Mouse (Mus musculus): Measurements from ENCODE around the gene Klf15. TPM values are rescaled to one million over a fixed set of nuclear protein-coding genes. Genes with fewer than 3 reads are reported as not detected.

Gene Klf15
- polyA plus RNA-seq (2014; fragmentation: Nextera tagmentation; extraction: Ambion mirVana) = 16.1 and 16.6 TPM in 2 replicates

- Histone ChIP-seq H3K4me1 (ENCODE audit: control insufficient read depth, insufficient read depth, low read length) (peaks cover 9% of the 10 kb centered on the region; the same call in 1 of the 2 replicates), H3K9ac (replicated peaks; ENCODE audit: low read depth, low read length) (peak within 1 kb of the TSS; percentile 70), H3K9me3 (ENCODE audit: control insufficient read depth, low read length) (no peaks in the 10 kb centered on the region), H3K27ac (ENCODE audit: low read depth, low read length) (peak within 1 kb of the TSS; percentile 69), H3K4me2 (ENCODE audit: low read depth, low read length) (peak within 1 kb of the TSS; percentile 100), H3K27me3 (ENCODE audit: control insufficient read depth, insufficient read depth, low read length) (peaks cover 12% of the 10 kb centered on the region), H3K4me3 (ENCODE audit: low read depth, low read length) (peak within 1 kb of the TSS; percentile 68), H3K36me3 (ENCODE audit: control insufficient read depth, insufficient read depth, low read length) (no peaks in the 10 kb centered on the region)
- ATAC-seq (ENCODE audit: low read depth) = peak; percentile 78
- WGBS = under 1% methylated on average over 44 of the region's 70 CpGs
These were observed at the start of gene Klf15 for GRCm38 (mm10) chr6:90462181-90462706. TSS of gene Klf15 (plus strand) at chr6:90462576.

DNA sequence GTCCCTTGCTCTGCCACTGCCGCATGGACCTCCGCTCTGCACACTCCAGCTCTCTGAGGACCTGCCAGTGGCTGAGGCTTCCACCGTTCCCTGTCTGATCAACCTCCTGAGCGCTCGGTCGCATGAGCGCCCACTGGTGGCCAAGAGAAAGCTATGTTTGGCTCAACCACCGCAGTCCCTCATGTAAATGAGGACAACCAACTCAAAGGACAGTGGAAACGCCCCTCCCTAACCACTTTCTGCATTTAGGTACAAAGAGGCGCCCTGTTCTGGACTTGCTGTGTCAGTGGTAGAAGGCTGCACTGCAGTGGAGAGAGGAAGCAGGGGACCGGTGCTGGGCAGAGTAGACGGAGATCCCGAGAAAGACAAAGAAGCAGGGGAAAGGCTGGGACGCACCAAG, 39.8 kb upstream of the Klf15 start:
- Histone ChIP-seq H3K9me3 (ENCODE audit: control insufficient read depth, low read length) (no peaks in the 10 kb centered on the region), H3K4me3 (ENCODE audit: low read depth, low read length) (peak overlapping the region; percentile 11; the same call in 1 of the 2 replicates), H3K4me1 (ENCODE audit: control insufficient read depth, insufficient read depth, low read length) (0 out of 2 replicates have a peak, but pooled peaks cover 5% of the 10 kb centered on the region)

DNA sequence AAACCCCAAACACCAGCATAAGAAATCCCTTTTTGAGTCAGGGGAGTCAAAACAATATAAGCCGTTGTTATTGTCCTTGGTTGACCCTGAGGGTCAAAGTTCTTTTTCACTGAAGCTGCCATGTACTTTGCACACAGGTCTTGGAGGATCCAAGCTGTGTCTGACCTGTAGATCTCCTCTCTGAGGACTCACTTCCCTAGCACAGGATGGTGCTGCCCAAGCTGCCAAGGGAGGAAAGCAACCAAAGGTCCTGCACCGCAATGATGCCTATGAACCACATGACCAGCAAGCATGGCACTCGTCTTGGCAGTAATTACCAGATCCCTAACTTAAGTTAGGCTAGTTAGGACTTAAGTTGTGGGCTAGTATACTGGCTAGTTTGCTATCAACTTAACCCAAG, 37.0 kb upstream of the Klf15 start:
- Histone ChIP-seq H3K4me3 (ENCODE audit: low read depth, low read length) (no peak overlapping the region), H3K4me1 (ENCODE audit: control insufficient read depth, insufficient read depth, low read length) (0 out of 2 replicates have a peak, but pooled peaks cover 5% of the 10 kb centered on the region), H3K27ac (ENCODE audit: low read depth, low read length) (no peak overlapping the region), H3K9me3 (ENCODE audit: control insufficient read depth, low read length) (no peaks in the 10 kb centered on the region), H3K27me3 (ENCODE audit: control insufficient read depth, insufficient read depth, low read length) (no peaks in the 10 kb centered on the region), H3K9ac (replicated peaks; ENCODE audit: low read depth, low read length) (no peak overlapping the region), H3K4me2 (ENCODE audit: low read depth, low read length) (no peak overlapping the region), H3K36me3 (ENCODE audit: control insufficient read depth, insufficient read depth, low read length) (no peaks in the 10 kb centered on the region)
- 77% methylated on average over 3 of the region's 3 CpGs for WGBS
- ATAC-seq (ENCODE audit: low read depth) = no peak

More for the DNA sequence above, 39.8 kb upstream of the Klf15 start:
- no peaks in the 10 kb centered on the region for H3K36me3 ChIP-seq (ENCODE audit: control insufficient read depth, insufficient read depth, low read length)
- no peaks in the 10 kb centered on the region for H3K27me3 ChIP-seq (ENCODE audit: control insufficient read depth, insufficient read depth, low read length)
- peak overlapping the region; percentile 41; the same call in 1 of the 2 replicates for H3K9ac ChIP-seq (replicated peaks; ENCODE audit: low read depth, low read length)
- H3K4me2 ChIP-seq (ENCODE audit: low read depth, low read length) = peak overlapping the region; percentile 43
- H3K27ac ChIP-seq (ENCODE audit: low read depth, low read length) = peak overlapping the region; percentile 45; the same call in 1 of the 2 replicates
- WGBS = 3% methylated on average over 14 of the region's 14 CpGs
- peak; percentile 91 for ATAC-seq (ENCODE audit: low read depth)

- Histone ChIP-seq H3K27me3 (ENCODE audit: control insufficient read depth, insufficient read depth, low read length) (no peaks in the 10 kb centered on the region), H3K9ac (replicated peaks; ENCODE audit: low read depth, low read length) (no peak overlapping the region), H3K4me1 (ENCODE audit: control insufficient read depth, insufficient read depth, low read length) (0 out of 2 replicates have a peak, but pooled peaks cover 5% of the 10 kb centered on the region), H3K36me3 (ENCODE audit: control insufficient read depth, insufficient read depth, low read length) (no peaks in the 10 kb centered on the region), H3K27ac (ENCODE audit: low read depth, low read length) (no peak overlapping the region), H3K4me2 (ENCODE audit: low read depth, low read length) (no peak overlapping the region), H3K4me3 (ENCODE audit: low read depth, low read length) (no peak overlapping the region), H3K9me3 (ENCODE audit: control insufficient read depth, low read length) (no peaks in the 10 kb centered on the region)
- ATAC-seq (ENCODE audit: low read depth) = no peak
- 79% methylated on average over 4 of the region's 4 CpGs for WGBS
These were observed 36.4 kb upstream of the Klf15 start for GRCm38 (mm10) chr6:90426003-90426402.

- H3K27me3 ChIP-seq (ENCODE audit: control insufficient read depth, insufficient read depth, low read length) = no peaks in the 10 kb centered on the region
- ATAC-seq (ENCODE audit: low read depth) = peak; percentile 90
- peak within 1 kb of the TSS; percentile 68 for H3K4me2 ChIP-seq (ENCODE audit: low read depth, low read length)
- no peaks in the 10 kb centered on the region for H3K4me1 ChIP-seq (ENCODE audit: control insufficient read depth, insufficient read depth, low read length)
- no peaks in the 10 kb centered on the region for H3K36me3 ChIP-seq (ENCODE audit: control insufficient read depth, insufficient read depth, low read length)
- H3K9ac ChIP-seq (replicated peaks; ENCODE audit: low read depth, low read length) = peak within 1 kb of the TSS; percentile 41
- H3K27ac ChIP-seq (ENCODE audit: low read depth, low read length) = peak within 1 kb of the TSS; percentile 67
- peak within 1 kb of the TSS; percentile 34 for H3K4me3 ChIP-seq (ENCODE audit: low read depth, low read length)
- WGBS = 1% methylated on average over 31 of the region's 31 CpGs
- no peaks in the 10 kb centered on the region for H3K9me3 ChIP-seq (ENCODE audit: control insufficient read depth, low read length)
These were observed 33.9 kb upstream of the Klf15 start, which contains the start of gene Cfap100 for GRCm38 (mm10) chr6:90428380-90428974. TSS of gene Cfap100 (minus strand) at chr6:90428797.

- Histone ChIP-seq H3K36me3 (ENCODE audit: control insufficient read depth, insufficient read depth, low read length) (no peaks in the 10 kb centered on the region), H3K4me1 (ENCODE audit: control insufficient read depth, insufficient read depth, low read length) (no peaks in the 10 kb centered on the region), H3K4me3 (ENCODE audit: low read depth, low read length) (no peak overlapping the region), H3K4me2 (ENCODE audit: low read depth, low read length) (no peak overlapping the region), H3K27me3 (ENCODE audit: control insufficient read depth, insufficient read depth, low read length) (no peaks in the 10 kb centered on the region), H3K9ac (replicated peaks; ENCODE audit: low read depth, low read length) (no peak overlapping the region), H3K27ac (ENCODE audit: low read depth, low read length) (no peak overlapping the region), H3K9me3 (ENCODE audit: control insufficient read depth, low read length) (no peaks in the 10 kb centered on the region)
- 62% methylated on average over 14 of the region's 14 CpGs for WGBS
- ATAC-seq (ENCODE audit: low read depth) = no peak
These were observed 32.5 kb upstream of the Klf15 start for GRCm38 (mm10) chr6:90429911-90430310.

DNA sequence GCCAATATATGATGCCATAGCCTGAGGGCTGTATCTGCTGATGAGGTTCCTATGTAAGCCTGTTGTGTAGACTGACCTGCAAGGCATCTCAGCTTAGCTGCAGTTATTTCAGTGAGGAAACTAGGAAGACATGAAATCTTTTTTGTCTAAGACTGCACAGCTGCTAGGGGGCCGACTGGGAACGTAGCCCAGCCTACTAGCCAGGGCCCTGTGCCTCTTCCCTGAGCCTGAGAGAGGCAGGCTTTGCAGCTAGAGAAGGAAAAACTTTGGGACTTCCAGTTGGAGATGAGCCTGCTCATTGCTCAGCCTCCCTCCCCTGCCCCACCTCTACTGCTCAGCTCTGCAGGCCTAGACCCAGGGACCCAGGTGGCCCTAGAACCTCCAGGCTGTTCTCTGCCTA, 30.9 kb upstream of the Klf15 start:
- ATAC-seq (ENCODE audit: low read depth) = no peak
- no peaks in the 10 kb centered on the region for H3K36me3 ChIP-seq (ENCODE audit: control insufficient read depth, insufficient read depth, low read length)
- H3K9ac ChIP-seq (replicated peaks; ENCODE audit: low read depth, low read length) = no peak overlapping the region
- no peaks in the 10 kb centered on the region for H3K9me3 ChIP-seq (ENCODE audit: control insufficient read depth, low read length)
- H3K27me3 ChIP-seq (ENCODE audit: control insufficient read depth, insufficient read depth, low read length) = no peaks in the 10 kb centered on the region
- H3K4me3 ChIP-seq (ENCODE audit: low read depth, low read length) = no peak overlapping the region
- no peak overlapping the region for H3K27ac ChIP-seq (ENCODE audit: low read depth, low read length)
- H3K4me2 ChIP-seq (ENCODE audit: low read depth, low read length) = no peak overlapping the region
- WGBS = 68% methylated on average over 2 of the region's 2 CpGs
- no peaks in the 10 kb centered on the region for H3K4me1 ChIP-seq (ENCODE audit: control insufficient read depth, insufficient read depth, low read length)

GRCm38 (mm10) chr6:90434687-90435086, 27.7 kb upstream of the Klf15 start:
- no peaks in the 10 kb centered on the region for H3K27me3 ChIP-seq (ENCODE audit: control insufficient read depth, insufficient read depth, low read length)
- H3K36me3 ChIP-seq (ENCODE audit: control insufficient read depth, insufficient read depth, low read length) = no peaks in the 10 kb centered on the region
- 73% methylated on average over 3 of the region's 3 CpGs for whole genome bisulfite sequencing
- H3K9ac ChIP-seq (replicated peaks; ENCODE audit: low read depth, low read length) = no peak overlapping the region
- no peaks in the 10 kb centered on the region for H3K4me1 ChIP-seq (ENCODE audit: control insufficient read depth, insufficient read depth, low read length)
- no peak overlapping the region for H3K4me2 ChIP-seq (ENCODE audit: low read depth, low read length)
- no peak overlapping the region for H3K27ac ChIP-seq (ENCODE audit: low read depth, low read length)
- no peak overlapping the region for H3K4me3 ChIP-seq (ENCODE audit: low read depth, low read length)
- H3K9me3 ChIP-seq (ENCODE audit: control insufficient read depth, low read length) = no peaks in the 10 kb centered on the region
- ATAC-seq (ENCODE audit: low read depth) = peak; percentile 57; the same call in 1 of the 2 replicates

- 16% methylated on average over 11 of the region's 11 CpGs for WGBS
- H3K27ac ChIP-seq (ENCODE audit: low read depth, low read length) = no peak overlapping the region
- H3K9ac ChIP-seq (replicated peaks; ENCODE audit: low read depth, low read length) = no peak overlapping the region
- H3K36me3 ChIP-seq (ENCODE audit: control insufficient read depth, insufficient read depth, low read length) = no peaks in the 10 kb centered on the region
- H3K4me2 ChIP-seq (ENCODE audit: low read depth, low read length) = no peak overlapping the region; the same call in 1 of the 2 replicates
- no peak overlapping the region for H3K4me3 ChIP-seq (ENCODE audit: low read depth, low read length)
- no peaks in the 10 kb centered on the region for H3K9me3 ChIP-seq (ENCODE audit: control insufficient read depth, low read length)
- peak; percentile 88 for ATAC-seq (ENCODE audit: low read depth)
- H3K27me3 ChIP-seq (ENCODE audit: control insufficient read depth, insufficient read depth, low read length) = no peaks in the 10 kb centered on the region
- no peaks in the 10 kb centered on the region for H3K4me1 ChIP-seq (ENCODE audit: control insufficient read depth, insufficient read depth, low read length)
These were observed 27.2 kb upstream of the Klf15 start for GRCm38 (mm10) chr6:90435195-90435618.
